Mouse (Mus musculus) embryo, embryonic 10 days (tissue): ENCODE measurements around the gene Gm4133.
"Not testable (repeated sequence)": the region's sequence is repeated elsewhere in the genome, so short reads cannot be mapped to it uniquely, and the experiment has no call there.

Experiments used
- DNase-seq: peaks from one replicate; pipeline ENCODE4 v3.0.0-alpha.2; 2015; ENCODE audit warnings: low spot score

Gene Gm4133

GRCm38 (mm10) chr7:20333965-20334364 lies at the start of gene Gm4133:
Gm4133 (minus strand) TSS chr7:20334065.
- DNase-seq, result not testable (repeated sequence)

DNA sequence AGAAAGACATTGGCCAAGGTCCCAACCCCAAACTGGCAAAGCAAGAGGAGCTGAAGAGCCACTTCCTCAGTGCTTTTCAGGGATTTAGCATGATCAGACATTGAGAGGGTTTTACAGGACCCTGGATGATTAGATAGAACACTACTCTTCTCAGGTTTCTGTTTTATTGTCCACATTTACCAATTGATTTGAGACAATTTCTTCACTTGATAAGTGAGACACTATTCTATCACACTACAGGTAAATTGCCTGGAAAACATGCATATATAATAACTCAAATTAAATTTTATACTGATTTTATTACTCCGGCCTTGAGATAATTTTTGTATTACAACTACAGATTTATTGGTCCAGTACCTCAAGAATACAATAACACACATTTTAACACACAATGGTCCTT lies 41.4 kb upstream of the Gm4133 start, which contains the start of gene Gm5728:
Gene Gm5728 (minus strand): TSS at position 101 of the 400 bp plus-strand sequence.
- not testable (repeated sequence) for DNase-seq
